Mouse (Mus musculus): ENCODE measurements around the gene Nectin1. TPM values are rescaled to one million over a fixed set of nuclear protein-coding genes. Genes with fewer than 3 reads are reported as not detected.

The Nectin1 gene
- polyA plus RNA-seq, 1 experiment from 2014 or later, result 9.2 TPM

GRCm38 (mm10) chr9:43724093-43724492 is 19.7 kb upstream of the Nectin1 start:
- ATAC-seq (ENCODE audit: insufficient number of reproducible peaks, insufficient read depth, low FRiP score, low TSS enrichment, low read depth), result no peak
- Histone ChIP-seq H3K36me3 (no peaks in the 10 kb centered on the region), H3K27ac (no peak overlapping the region), H3K27me3 (0 out of 2 replicates have a peak, but pooled peaks cover 6% of the 10 kb centered on the region), H3K4me1 (no peaks in the 10 kb centered on the region), H3K4me2 (no peak overlapping the region), H3K9me3 (no peaks in the 10 kb centered on the region), H3K4me3 (no peak overlapping the region), H3K9ac (no peak overlapping the region)
- WGBS, result 26% methylated on average over 4 of the region's 4 CpGs

GRCm38 (mm10) chr9:43729450-43730266 is 14.1 kb upstream of the Nectin1 start:
- H3K9me3 ChIP-seq, result no peaks in the 10 kb centered on the region
- H3K4me3 ChIP-seq, result no peak overlapping the region
- no peak overlapping the region for H3K27ac ChIP-seq
- H3K4me2 ChIP-seq, result no peak overlapping the region
- no peak for ATAC-seq (ENCODE audit: insufficient number of reproducible peaks, insufficient read depth, low FRiP score, low TSS enrichment, low read depth)
- no peaks in the 10 kb centered on the region for H3K36me3 ChIP-seq
- peaks cover 11% of the 10 kb centered on the region for H3K4me1 ChIP-seq
- 14% methylated on average over 10 of the region's 10 CpGs for WGBS
- H3K27me3 ChIP-seq, result peaks cover 22% of the 10 kb centered on the region
- no peak overlapping the region for H3K9ac ChIP-seq

- Histone ChIP-seq H3K27ac (no peak overlapping the region), H3K9me3 (no peaks in the 10 kb centered on the region), H3K27me3 (peaks cover 22% of the 10 kb centered on the region), H3K4me2 (no peak overlapping the region), H3K9ac (no peak overlapping the region), H3K4me3 (no peak overlapping the region), H3K36me3 (no peaks in the 10 kb centered on the region), H3K4me1 (peaks cover 11% of the 10 kb centered on the region)
- ATAC-seq (ENCODE audit: insufficient number of reproducible peaks, insufficient read depth, low FRiP score, low TSS enrichment, low read depth), result no peak
- WGBS, result 13% methylated on average over 22 of the region's 22 CpGs
These were observed 13.3 kb upstream of the Nectin1 start for GRCm38 (mm10) chr9:43730284-43731027.

- peaks cover 22% of the 10 kb centered on the region for H3K27me3 ChIP-seq
These were observed 11.9 kb upstream of the Nectin1 start for GRCm38 (mm10) chr9:43731880-43732279.

GRCm38 (mm10) chr9:43732671-43733070 is 11.1 kb upstream of the Nectin1 start:
- H3K4me3 ChIP-seq, result no peak overlapping the region
- WGBS, result 68% methylated on average over 8 of the region's 8 CpGs
- no peak overlapping the region for H3K9ac ChIP-seq
- H3K9me3 ChIP-seq, result no peaks in the 10 kb centered on the region
- peaks cover 21% of the 10 kb centered on the region for H3K27me3 ChIP-seq
- no peak overlapping the region for H3K27ac ChIP-seq
- ATAC-seq (ENCODE audit: insufficient number of reproducible peaks, insufficient read depth, low FRiP score, low TSS enrichment, low read depth), result no peak
- H3K36me3 ChIP-seq, result no peaks in the 10 kb centered on the region
- peaks cover 16% of the 10 kb centered on the region for H3K4me1 ChIP-seq
- no peak overlapping the region for H3K4me2 ChIP-seq

More at GRCm38 (mm10) chr9:43731880-43732279, 11.9 kb upstream of the Nectin1 start:
- H3K4me1 ChIP-seq, result peaks cover 11% of the 10 kb centered on the region
- H3K9me3 ChIP-seq, result no peaks in the 10 kb centered on the region
- no peak overlapping the region for H3K9ac ChIP-seq
- no peak overlapping the region for H3K27ac ChIP-seq
- WGBS, result 65% methylated on average over 6 of the region's 6 CpGs
- H3K4me3 ChIP-seq, result no peak overlapping the region
- no peaks in the 10 kb centered on the region for H3K36me3 ChIP-seq
- no peak for ATAC-seq (ENCODE audit: insufficient number of reproducible peaks, insufficient read depth, low FRiP score, low TSS enrichment, low read depth)
- no peak overlapping the region for H3K4me2 ChIP-seq

GRCm38 (mm10) chr9:43734952-43735351 is 8.8 kb upstream of the Nectin1 start:
- ATAC-seq (ENCODE audit: insufficient number of reproducible peaks, insufficient read depth, low FRiP score, low TSS enrichment, low read depth), result no peak
- H3K4me1 ChIP-seq, result peaks cover 22% of the 10 kb centered on the region
- peaks cover 10% of the 10 kb centered on the region for H3K27me3 ChIP-seq
- no peak overlapping the region for H3K27ac ChIP-seq
- no peak overlapping the region for H3K4me3 ChIP-seq
- no peak overlapping the region for H3K9ac ChIP-seq
- H3K9me3 ChIP-seq, result no peaks in the 10 kb centered on the region
- no peaks in the 10 kb centered on the region for H3K36me3 ChIP-seq
- H3K4me2 ChIP-seq, result no peak overlapping the region

GRCm38 (mm10) chr9:43736046-43736730 is 7.6 kb upstream of the Nectin1 start:
- Histone ChIP-seq H3K4me3 (no peak overlapping the region), H3K27me3 (peaks cover 6% of the 10 kb centered on the region; the same call in 1 of the 2 replicates), H3K27ac (no peak overlapping the region), H3K36me3 (no peaks in the 10 kb centered on the region), H3K4me2 (no peak overlapping the region), H3K9ac (no peak overlapping the region), H3K4me1 (peaks cover 14% of the 10 kb centered on the region), H3K9me3 (no peaks in the 10 kb centered on the region)
- ATAC-seq (ENCODE audit: insufficient number of reproducible peaks, insufficient read depth, low FRiP score, low TSS enrichment, low read depth), result no peak
- 90% methylated on average over 9 of the region's 9 CpGs for WGBS

- no peak overlapping the region for H3K4me3 ChIP-seq
- peaks cover 14% of the 10 kb centered on the region for H3K4me1 ChIP-seq
- WGBS, result 21% methylated on average over 3 of the region's 3 CpGs
- peak overlapping the region; percentile 51 for H3K4me2 ChIP-seq
- H3K9ac ChIP-seq, result no peak overlapping the region; the same call in 1 of the 2 replicates
- no peak for ATAC-seq (ENCODE audit: insufficient number of reproducible peaks, insufficient read depth, low FRiP score, low TSS enrichment, low read depth)
- H3K36me3 ChIP-seq, result no peaks in the 10 kb centered on the region
- H3K27me3 ChIP-seq, result 0 out of 2 replicates have a peak, but pooled peaks cover 6% of the 10 kb centered on the region
- H3K9me3 ChIP-seq, result no peaks in the 10 kb centered on the region
- peak overlapping the region; percentile 44; the same call in 1 of the 2 replicates for H3K27ac ChIP-seq
These were observed 6.5 kb upstream of the Nectin1 start for GRCm38 (mm10) chr9:43737331-43737730.

- H3K9me3 ChIP-seq, result no peaks in the 10 kb centered on the region
- WGBS, result 2% methylated on average over 12 of the region's 12 CpGs
These were observed 5.9 kb upstream of the Nectin1 start for GRCm38 (mm10) chr9:43737871-43738292.

GRCm38 (mm10) chr9:43738480-43739084 is 5.2 kb upstream of the Nectin1 start:
- no peak overlapping the region for H3K4me3 ChIP-seq
- 0 out of 2 replicates have a peak, but pooled peaks cover 5% of the 10 kb centered on the region for H3K27me3 ChIP-seq
- no peaks in the 10 kb centered on the region for H3K36me3 ChIP-seq
- no peak for ATAC-seq (ENCODE audit: insufficient number of reproducible peaks, insufficient read depth, low FRiP score, low TSS enrichment, low read depth)
- no peaks in the 10 kb centered on the region for H3K9me3 ChIP-seq
- no peak overlapping the region for H3K27ac ChIP-seq
- peaks cover 19% of the 10 kb centered on the region for H3K4me1 ChIP-seq
- H3K4me2 ChIP-seq, result no peak overlapping the region; the same call in 1 of the 2 replicates
- H3K9ac ChIP-seq, result no peak overlapping the region
- 23% methylated on average over 6 of the region's 6 CpGs for WGBS

More at GRCm38 (mm10) chr9:43737871-43738292, 5.9 kb upstream of the Nectin1 start:
- Histone ChIP-seq H3K9ac (no peak overlapping the region; the same call in 1 of the 2 replicates), H3K27ac (peak overlapping the region; percentile 44; the same call in 1 of the 2 replicates), H3K4me3 (peak overlapping the region; percentile 9), H3K4me1 (peaks cover 17% of the 10 kb centered on the region), H3K4me2 (peak overlapping the region; percentile 51), H3K36me3 (no peaks in the 10 kb centered on the region), H3K27me3 (0 out of 2 replicates have a peak, but pooled peaks cover 6% of the 10 kb centered on the region)
- no peak for ATAC-seq (ENCODE audit: insufficient number of reproducible peaks, insufficient read depth, low FRiP score, low TSS enrichment, low read depth)

GRCm38 (mm10) chr9:43741277-43741676 is 2.5 kb upstream of the Nectin1 start:
- ATAC-seq (ENCODE audit: insufficient number of reproducible peaks, insufficient read depth, low FRiP score, low TSS enrichment, low read depth), result no peak
- Histone ChIP-seq H3K4me1 (peaks cover 33% of the 10 kb centered on the region), H3K36me3 (no peaks in the 10 kb centered on the region), H3K27ac (no peak overlapping the region), H3K27me3 (no peaks in the 10 kb centered on the region), H3K4me3 (no peak overlapping the region), H3K9me3 (no peaks in the 10 kb centered on the region), H3K4me2 (no peak overlapping the region), H3K9ac (no peak overlapping the region)
- WGBS, result 82% methylated on average over 2 of the region's 2 CpGs

Measured in embryonic facial prominence, embryonic 13.5 days (tissue).